Mouse (Mus musculus) forebrain, embryonic 13.5 days (tissue): ENCODE measurements at regions not wholly inside any gene's neighbourhood (a gene's known extent, or its start where the extent isn't known, plus 50 kb on each side); places are given as distances from the start of the nearest gene placed in this dataset.

Experiments
- ATAC-seq: fragments of 200-750 bp; cut with Nextera tagmentation; 2 replicates; pipeline ENCODE4 v1.8.0; 2017
- H3K27ac ChIP-seq: fragments of 300-500 bp; sonication (generic); 2 replicates; pipeline ENCODE4 v1.5.1; 2015; ENCODE audit warnings: inconsistent platforms, mild to moderate bottlenecking, moderate library complexity
- H3K27me3 ChIP-seq: fragments of 300-500 bp; sonication (generic); 2 replicates; pipeline ENCODE4 v1.6.1; 2015; ENCODE audit warnings: mild to moderate bottlenecking, inconsistent platforms
- H3K36me3 ChIP-seq: fragments of 300-500 bp; sonication (generic); 2 replicates; pipeline ENCODE4 v1.6.1; 2015; ENCODE audit warnings: mild to moderate bottlenecking, inconsistent platforms; ENCODE audit not compliant: poor library complexity, severe bottlenecking
- H3K4me1 ChIP-seq: fragments of 300-500 bp; sonication (generic); 2 replicates; pipeline ENCODE4 v1.6.1; 2015; ENCODE audit warnings: inconsistent platforms
- H3K4me2 ChIP-seq: fragments of 300-500 bp; sonication (generic); 2 replicates; pipeline ENCODE4 v1.6.1; 2015; ENCODE audit warnings: inconsistent platforms, mild to moderate bottlenecking, moderate library complexity
- H3K4me3 ChIP-seq: fragments of 300-500 bp; sonication (generic); 2 replicates; pipeline ENCODE4 v1.5.1; 2015; ENCODE audit warnings: mild to moderate bottlenecking, inconsistent platforms
- H3K9ac ChIP-seq: fragments of 300-500 bp; sonication (generic); 2 replicates; pipeline ENCODE4 v1.6.1; 2015; ENCODE audit warnings: mild to moderate bottlenecking, inconsistent platforms
- H3K9me3 ChIP-seq: fragments of 300-500 bp; sonication (generic); replicated peaks from 2 replicates; pipeline ENCODE4 v1.6.1; 2016; ENCODE audit warnings: inconsistent platforms
- WGBS: fragments of 180-500 bp; shearing (Covaris S2); methylation state at CpG from one replicate; pipeline ENCODE4 v1.1.7; 2015; 5-methylcytosine and 5-hydroxymethylcytosine counted together

- Histone ChIP-seq H3K36me3 (no peaks in the 10 kb centered on the region), H3K4me1 (peaks cover 7% of the 10 kb centered on the region; the same call in 1 of the 2 replicates), H3K4me2 (no peak overlapping the region), H3K27ac (no peak overlapping the region), H3K9me3 (no peaks in the 10 kb centered on the region), H3K4me3 (no peak overlapping the region), H3K27me3 (no peaks in the 10 kb centered on the region), H3K9ac (no peak overlapping the region)
- ATAC-seq: peak; percentile 53; the same call in 1 of the 2 replicates
- 48% methylated on average over 7 of the region's 7 CpGs for WGBS
Observed at GRCm38 (mm10) chr5:97594081-97594480, 137.3 kb upstream of the Gk2 start.

- H3K27me3 ChIP-seq: peaks cover 27% of the 10 kb centered on the region
- no peak overlapping the region for H3K27ac ChIP-seq
- 13% methylated on average over 2 of the region's 2 CpGs for WGBS
- ATAC-seq: peak; percentile 81
- no peaks in the 10 kb centered on the region for H3K36me3 ChIP-seq
- H3K9me3 ChIP-seq: no peaks in the 10 kb centered on the region
- no peak overlapping the region for H3K9ac ChIP-seq
- no peak overlapping the region for H3K4me3 ChIP-seq
- H3K4me2 ChIP-seq: no peak overlapping the region
- peaks cover 4% of the 10 kb centered on the region; the same call in 1 of the 2 replicates for H3K4me1 ChIP-seq
Observed at GRCm38 (mm10) chr5:97582509-97582908, 125.7 kb upstream of the Gk2 start.

GRCm38 (mm10) chr5:97565486-97565885 lies 108.7 kb upstream of the Gk2 start:
- no peak overlapping the region for H3K4me3 ChIP-seq
- H3K9ac ChIP-seq: no peak overlapping the region
- no peaks in the 10 kb centered on the region for H3K36me3 ChIP-seq
- H3K27me3 ChIP-seq: no peaks in the 10 kb centered on the region
- H3K4me1 ChIP-seq: no peaks in the 10 kb centered on the region
- no peak overlapping the region for H3K27ac ChIP-seq
- no peak overlapping the region for H3K4me2 ChIP-seq
- no peak for ATAC-seq
- 81% methylated on average over 5 of the region's 5 CpGs for WGBS
- no peaks in the 10 kb centered on the region for H3K9me3 ChIP-seq

GRCm38 (mm10) chr5:97563724-97564123 lies 106.9 kb upstream of the Gk2 start:
- Histone ChIP-seq H3K27me3 (no peaks in the 10 kb centered on the region), H3K4me1 (no peaks in the 10 kb centered on the region), H3K4me2 (no peak overlapping the region), H3K9me3 (no peaks in the 10 kb centered on the region), H3K36me3 (no peaks in the 10 kb centered on the region), H3K27ac (no peak overlapping the region), H3K9ac (no peak overlapping the region), H3K4me3 (no peak overlapping the region)
- ATAC-seq: no peak
- 74% methylated on average over 6 of the region's 6 CpGs for WGBS

- WGBS: 85% methylated on average over 6 of the region's 6 CpGs
- Histone ChIP-seq H3K36me3 (no peaks in the 10 kb centered on the region), H3K9ac (no peak overlapping the region), H3K27me3 (no peaks in the 10 kb centered on the region), H3K4me2 (no peak overlapping the region), H3K27ac (no peak overlapping the region), H3K4me3 (no peak overlapping the region), H3K9me3 (0 out of 2 replicates have a peak, but pooled peaks cover 3% of the 10 kb centered on the region), H3K4me1 (no peaks in the 10 kb centered on the region)
- no peak for ATAC-seq
Observed at GRCm38 (mm10) chr5:97554274-97554673, 97.5 kb upstream of the Gk2 start.

GRCm38 (mm10) chr5:97553122-97553521 lies 96.3 kb upstream of the Gk2 start:
- Histone ChIP-seq H3K4me3 (no peak overlapping the region), H3K27me3 (no peaks in the 10 kb centered on the region), H3K4me1 (no peaks in the 10 kb centered on the region), H3K36me3 (no peaks in the 10 kb centered on the region), H3K4me2 (no peak overlapping the region), H3K27ac (no peak overlapping the region), H3K9ac (no peak overlapping the region), H3K9me3 (0 out of 2 replicates have a peak, but pooled peaks cover 3% of the 10 kb centered on the region)
- 66% methylated on average over 3 of the region's 3 CpGs for WGBS
- ATAC-seq: no peak

- no peak overlapping the region for H3K4me3 ChIP-seq
- ATAC-seq: peak; percentile 94
- H3K27me3 ChIP-seq: no peaks in the 10 kb centered on the region
- 0% methylated on average over 3 of the region's 3 CpGs for WGBS
- H3K4me2 ChIP-seq: no peak overlapping the region
- H3K9me3 ChIP-seq: no peaks in the 10 kb centered on the region
- no peaks in the 10 kb centered on the region for H3K36me3 ChIP-seq
- H3K4me1 ChIP-seq: peaks cover 15% of the 10 kb centered on the region
- no peak overlapping the region for H3K27ac ChIP-seq
- H3K9ac ChIP-seq: no peak overlapping the region
Observed at GRCm38 (mm10) chr5:97537492-97538257, 80.9 kb upstream of the Gk2 start.

GRCm38 (mm10) chr5:97533733-97534132 lies 76.9 kb upstream of the Gk2 start:
- Histone ChIP-seq H3K4me3 (no peak overlapping the region), H3K27ac (no peak overlapping the region), H3K27me3 (no peaks in the 10 kb centered on the region), H3K4me1 (peaks cover 15% of the 10 kb centered on the region), H3K4me2 (no peak overlapping the region), H3K9ac (no peak overlapping the region), H3K9me3 (no peaks in the 10 kb centered on the region), H3K36me3 (no peaks in the 10 kb centered on the region)
- WGBS: 77% methylated on average over 5 of the region's 5 CpGs
- no peak for ATAC-seq

GRCm38 (mm10) chr5:97527555-97527954 lies 70.7 kb upstream of the Gk2 start:
- no peaks in the 10 kb centered on the region for H3K36me3 ChIP-seq
- no peak for ATAC-seq
- 43% methylated on average over 5 of the region's 5 CpGs for WGBS
- H3K9ac ChIP-seq: no peak overlapping the region
- no peaks in the 10 kb centered on the region for H3K27me3 ChIP-seq
- H3K4me2 ChIP-seq: no peak overlapping the region
- no peak overlapping the region for H3K4me3 ChIP-seq
- no peaks in the 10 kb centered on the region for H3K4me1 ChIP-seq
- H3K27ac ChIP-seq: no peak overlapping the region
- no peaks in the 10 kb centered on the region for H3K9me3 ChIP-seq
